In genomic region chr11:72846685-72847084, GRCm38 (mm10) we compare ENCODE assay signal across 21 mouse cellular contexts. TPM values are rescaled to one million over a fixed set of nuclear protein-coding genes. Genes with fewer than 3 reads are reported as not detected.
DNase-seq lines count a peak whose midpoint lies in the region; TF ChIP-seq lines count a peak whose summit lies in the region.
"Had no signal": no experiment of that assay in that cellular context is flagged by ENCODE, and none has a peak within 500 bp of the region (broad histone marks: within the 10 kb centered on the region; RNA-seq: fewer than 3 reads in every experiment).

No protein-coding gene starts in this region.

- no peaks in the 10 kb centered on the region for H3K27me3 ChIP-seq in C2C12 (ENCODE audit: control insufficient read depth, insufficient read depth, insufficient read length)
- H3K27me3 ChIP-seq in midbrain, embryonic 10.5 days (ENCODE audit: low read depth, poor library complexity, severe bottlenecking): no peaks in the 10 kb centered on the region
- H3K27me3 ChIP-seq: embryonic facial prominence, embryonic 13.5 days; hindbrain, embryonic 12.5 days; hindbrain, embryonic 15.5 days had no signal

- H3K27ac ChIP-seq in midbrain, embryonic 10.5 days (replicated peaks): no peak overlapping the region
- H3K27ac ChIP-seq: embryonic facial prominence, embryonic 10.5 days; embryonic facial prominence, embryonic 13.5 days; heart, adult 2 months; hindbrain, embryonic 12.5 days; hindbrain, embryonic 15.5 days had no signal

- no peak for TF ChIP-seq CTCF in C2C12 (IDR thresholded peaks at IDR 0.05; ENCODE audit: control insufficient read depth, insufficient read depth, insufficient read length)

- H3K9me3 ChIP-seq in midbrain, embryonic 10.5 days (replicated peaks): no peaks in the 10 kb centered on the region
- H3K9me3 ChIP-seq: embryonic facial prominence, embryonic 10.5 days; embryonic facial prominence, embryonic 13.5 days; hindbrain, embryonic 12.5 days; hindbrain, embryonic 15.5 days had no signal

- H3K36me3 ChIP-seq in C2C12 (ENCODE audit: control insufficient read depth, insufficient read depth): peaks cover 41% of the 10 kb centered on the region
- H3K36me3 ChIP-seq in midbrain, embryonic 10.5 days: peaks cover 59% of the 10 kb centered on the region

- H3K79me2 ChIP-seq in C2C12 (ENCODE audit: control insufficient read depth, insufficient read depth): peaks cover 14% of the 10 kb centered on the region

- H3K4me3 ChIP-seq in C2C12 (ENCODE audit: insufficient read depth, poor library complexity, severe bottlenecking): no peak overlapping the region
- H3K4me3 ChIP-seq in midbrain, embryonic 10.5 days: no peak overlapping the region
- H3K4me3 ChIP-seq: embryonic facial prominence, embryonic 10.5 days; embryonic facial prominence, embryonic 13.5 days; heart, adult 2 months; hindbrain, embryonic 12.5 days; hindbrain, embryonic 15.5 days had no signal

- DNase-seq in 3T3-L1 (ENCODE audit: low read depth, low spot score): peak; percentile 81
- DNase-seq in Muller cell, postnatal 12 days (ENCODE audit: inconsistent ontology term): peak; percentile 15
- DNase-seq in fat pad, adult 2 months (ENCODE audit: extremely low read depth, low read depth, low spot score): peak; percentile 1
- DNase-seq in midbrain, embryonic 10.5 days (ENCODE audit: low spot score): no peak
- no peak for DNase-seq in T-cell, adult 2 months (ENCODE audit: low spot score)
- DNase-seq in heart, adult 9 months (ENCODE audit: low spot score in 2 of 2): no peak
- DNase-seq: adrenal gland, postnatal 25 days; cerebellum, adult 11-12 months; cerebellum, adult 8-10 months; cerebellum, postnatal 10 days; cerebellum, postnatal 36 days; embryo, embryonic 11 days; forebrain, postnatal 0 days; gastrocnemius, postnatal 25 days; heart, adult 2 months; kidney, adult 2 months had no signal

- peaks cover 12% of the 10 kb centered on the region for H3K79me3 ChIP-seq in C2C12 (ENCODE audit: low read depth)

- H3K4me1 ChIP-seq in midbrain, embryonic 10.5 days: no peaks in the 10 kb centered on the region
- H3K4me1 ChIP-seq: embryonic facial prominence, embryonic 10.5 days; embryonic facial prominence, embryonic 13.5 days; hindbrain, embryonic 12.5 days; hindbrain, embryonic 15.5 days had no signal

- H3ac ChIP-seq in C2C12 (ENCODE audit: control insufficient read depth, insufficient read length, low read depth): no peak overlapping the region

TF ChIP-seq in C2C12, 6 proteins besides CTCF, POLR2A, EP300 and RAD21:
- peak; percentile 32 for TF ChIP-seq MAX (IDR thresholded peaks at IDR 0.05)
- peak; percentile 69 for TF ChIP-seq FOSL1 (IDR thresholded peaks at IDR 0.05; ENCODE audit: insufficient read depth, low read length, poor library complexity, severe bottlenecking)
- peak; percentile 84 for TF ChIP-seq CEBPB (IDR thresholded peaks at IDR 0.05; ENCODE audit: low read depth)
- no peak for TF ChIP-seq MYOD1 (IDR thresholded peaks at IDR 0.05; ENCODE audit: control insufficient read depth, insufficient read length, low read depth)
TF ChIP-seq in C2C12: peak in this region for 3.

RNA-seq across cellular contexts. Expression of gene Zzef1, which starts 50.7 kb away (rescaled TPM):
- 10.7 TPM for polyA plus RNA-seq in C2C12 (2012; fragmentation: generic; extraction: Trizol)
- polyA plus RNA-seq in midbrain, embryonic 10.5 days (2016; fragmentation: Nextera tagmentation; extraction: Ambion mirVana): 5.5 and 7.4 TPM in 2 replicates

RNA-seq across cellular contexts. Expression of gene Cyb5d2, which starts 50.7 kb away (rescaled TPM):
- polyA plus RNA-seq in C2C12 (2012; fragmentation: generic; extraction: Trizol): 5.5 TPM
- polyA plus RNA-seq in midbrain, embryonic 10.5 days (2016; fragmentation: Nextera tagmentation; extraction: Ambion mirVana): 5.1 and 5.2 TPM in 2 replicates

Comparison
In these comparisons a context has a peak if more than half of its experiments do, and no peak if none do; other contexts are left out.
1. DNase-seq: peak in 3T3-L1 (single experiment), Muller cell, postnatal 12 days (single experiment) and fat pad, adult 2 months (single experiment); none in midbrain, embryonic 10.5 days (single experiment), T-cell, adult 2 months (single experiment) and heart, adult 9 months (0 of 2).